26 mouse cellular contexts compared by ENCODE assay signal in genomic region chr10:79846553-79846952, GRCm38 (mm10). TPM values are rescaled to one million over a fixed set of nuclear protein-coding genes. Genes with fewer than 3 reads are reported as not detected.
DNase-seq lines count a peak whose midpoint lies in the region; ATAC-seq and TF ChIP-seq lines count a peak whose summit lies in the region.
"Had no signal": no experiment of that assay in that cellular context is flagged by ENCODE, and none has a peak within 500 bp of the region (broad histone marks: within the 10 kb centered on the region; RNA-seq: fewer than 3 reads in every experiment).

No protein-coding gene starts in this region.

- no peak for DNase-seq in hindbrain, embryonic 10.5 days (ENCODE audit: low spot score)
- no peak for DNase-seq in kidney, postnatal 36 days
- peak; percentile 75 for DNase-seq in kidney, postnatal 0 days (ENCODE audit: low spot score)
- no peak for DNase-seq in kidney, adult 18-20 months
- DNase-seq: adrenal gland, adult 8-10 months; adrenal gland, postnatal 14 days; adrenal gland, postnatal 36 days; B cell, adult 2 months; cerebellum, adult 11-12 months; cerebellum, adult 2 months; cerebellum, adult 9-10 months; cerebellum, postnatal 10 days; cerebellum, postnatal 36 days; embryo, embryonic 11 days; forebrain, postnatal 0 days had no signal

- 66% methylated on average over 5 of the region's 5 CpGs for WGBS in hindbrain, embryonic 10.5 days
- 74% methylated on average over 5 of the region's 5 CpGs for WGBS in hindbrain, embryonic 16.5 days
- 26% methylated on average over 5 of the region's 5 CpGs for WGBS in kidney, embryonic 15.5 days
- 32% methylated on average over 5 of the region's 5 CpGs for WGBS in kidney, postnatal 0 days

- no peak for ATAC-seq in hindbrain, embryonic 16.5 days
- peak; percentile 47 for ATAC-seq in kidney, embryonic 15.5 days (replicated peaks; ENCODE audit: low FRiP score)
- ATAC-seq in kidney, postnatal 0 days (replicated peaks; ENCODE audit: low FRiP score, low read depth) = no peak; the same call in 1 of the 2 replicates
- ATAC-seq: activated CD4-positive, CD25-positive, alpha-beta regulatory T cell, adult 4 months; CD4-positive, CD25-positive, alpha-beta regulatory T cell, adult 4 months; forebrain, embryonic 13.5 days; forebrain, embryonic 15.5 days; forebrain, postnatal 0 days; Patski had no signal

- H3K27ac ChIP-seq in hindbrain, embryonic 10.5 days = peak overlapping the region; percentile 23; the same call in 1 of the 2 replicates
- no peak overlapping the region for H3K27ac ChIP-seq in hindbrain, embryonic 16.5 days (ENCODE audit: low read depth, low read length)
- H3K27ac ChIP-seq in kidney, embryonic 15.5 days = peak overlapping the region; percentile 54
- H3K27ac ChIP-seq in kidney, postnatal 0 days = 0 out of 2 replicates have a peak overlapping the region, but pooled peaks have one; percentile 19
- H3K27ac ChIP-seq: embryonic facial prominence, embryonic 12.5 days; forebrain, embryonic 13.5 days; forebrain, embryonic 15.5 days had no signal

- H3K36me3 ChIP-seq in hindbrain, embryonic 10.5 days = 0 out of 2 replicates have a peak, but pooled peaks cover 9% of the 10 kb centered on the region
- H3K36me3 ChIP-seq in hindbrain, embryonic 16.5 days (ENCODE audit: control insufficient read depth, insufficient read depth, low read length) = no peaks in the 10 kb centered on the region
- no peaks in the 10 kb centered on the region for H3K36me3 ChIP-seq in kidney, embryonic 15.5 days
- H3K36me3 ChIP-seq in kidney, postnatal 0 days (ENCODE audit: insufficient read depth, low read length) = no peaks in the 10 kb centered on the region
- H3K36me3 ChIP-seq: embryonic facial prominence, embryonic 12.5 days; forebrain, embryonic 15.5 days had no signal

- peaks cover 36% of the 10 kb centered on the region for H3K4me1 ChIP-seq in hindbrain, embryonic 10.5 days (replicated peaks)
- H3K4me1 ChIP-seq in hindbrain, embryonic 16.5 days (ENCODE audit: control insufficient read depth, insufficient read depth, low read depth, low read length) = peaks cover 5% of the 10 kb centered on the region
- peaks cover 73% of the 10 kb centered on the region for H3K4me1 ChIP-seq in kidney, embryonic 15.5 days
- H3K4me1 ChIP-seq in kidney, postnatal 0 days (replicated peaks; ENCODE audit: insufficient read depth, low read length) = peaks cover 25% of the 10 kb centered on the region

- H3K27me3 ChIP-seq in hindbrain, embryonic 10.5 days (ENCODE audit: insufficient read depth, poor library complexity, severe bottlenecking) = no peaks in the 10 kb centered on the region
- H3K27me3 ChIP-seq in hindbrain, embryonic 16.5 days (replicated peaks; ENCODE audit: control insufficient read depth, insufficient read depth, low read length) = no peaks in the 10 kb centered on the region
- no peaks in the 10 kb centered on the region for H3K27me3 ChIP-seq in kidney, embryonic 15.5 days
- H3K27me3 ChIP-seq in kidney, postnatal 0 days (ENCODE audit: insufficient read depth, low read length) = no peaks in the 10 kb centered on the region
- H3K27me3 ChIP-seq: CH12.LX; embryonic facial prominence, embryonic 12.5 days; forebrain, embryonic 13.5 days; forebrain, embryonic 15.5 days; Patski had no signal

- no peaks in the 10 kb centered on the region for H3K9me3 ChIP-seq in hindbrain, embryonic 10.5 days
- no peaks in the 10 kb centered on the region for H3K9me3 ChIP-seq in hindbrain, embryonic 16.5 days (ENCODE audit: control insufficient read depth, low read length)
- H3K9me3 ChIP-seq in kidney, embryonic 15.5 days (replicated peaks) = no peaks in the 10 kb centered on the region
- H3K9me3 ChIP-seq in kidney, postnatal 0 days (replicated peaks; ENCODE audit: low read length) = no peaks in the 10 kb centered on the region
- H3K9me3 ChIP-seq: embryonic facial prominence, embryonic 12.5 days; forebrain, embryonic 13.5 days; forebrain, embryonic 15.5 days; G1E had no signal

- H3K4me2 ChIP-seq in hindbrain, embryonic 16.5 days (ENCODE audit: low read length) = no peak overlapping the region
- no peak overlapping the region for H3K4me2 ChIP-seq in kidney, embryonic 15.5 days
- no peak overlapping the region for H3K4me2 ChIP-seq in kidney, postnatal 0 days (ENCODE audit: low read length)
- H3K4me2 ChIP-seq: embryonic facial prominence, embryonic 12.5 days; forebrain, embryonic 13.5 days; forebrain, embryonic 15.5 days had no signal

- no peak overlapping the region for H3K4me3 ChIP-seq in hindbrain, embryonic 10.5 days
- H3K4me3 ChIP-seq in hindbrain, embryonic 16.5 days (ENCODE audit: low read length) = no peak overlapping the region
- H3K4me3 ChIP-seq in kidney, embryonic 15.5 days (replicated peaks) = no peak overlapping the region
- no peak overlapping the region for H3K4me3 ChIP-seq in kidney, postnatal 0 days (replicated peaks; ENCODE audit: low read depth, low read length)
- H3K4me3 ChIP-seq: embryonic facial prominence, embryonic 12.5 days; forebrain, embryonic 13.5 days; forebrain, embryonic 15.5 days had no signal

- no peak overlapping the region for H3K9ac ChIP-seq in hindbrain, embryonic 16.5 days (ENCODE audit: low read depth, low read length)
- H3K9ac ChIP-seq in kidney, embryonic 15.5 days = no peak overlapping the region
- H3K9ac ChIP-seq in kidney, postnatal 0 days (ENCODE audit: low read depth, low read length) = no peak overlapping the region
- H3K9ac ChIP-seq: embryonic facial prominence, embryonic 12.5 days; forebrain, embryonic 13.5 days; forebrain, embryonic 15.5 days; forebrain, postnatal 0 days had no signal

- no peak for TF ChIP-seq CTCF in kidney, postnatal 0 days (IDR thresholded peaks at IDR 0.05; ENCODE audit: low read depth)

RNA-seq across cellular contexts. Expression of gene Ptbp1, which starts 7.7 kb away (rescaled TPM):
- polyA plus RNA-seq in hindbrain, embryonic 10.5 days (2016; fragmentation: Nextera tagmentation; extraction: Ambion mirVana) = 288 and 338 TPM in 2 replicates
- polyA plus RNA-seq in hindbrain, embryonic 16.5 days (2015; fragmentation: Nextera tagmentation; extraction: Ambion mirVana) = 61.2 and 79.2 TPM in 2 replicates
- polyA plus RNA-seq in kidney, embryonic 15.5 days (2015; fragmentation: Nextera tagmentation; extraction: Ambion mirVana) = 398 and 438 TPM in 2 replicates
- 220 and 238 TPM in 2 replicates for polyA plus RNA-seq in kidney, postnatal 0 days (2015; fragmentation: Nextera tagmentation; extraction: Ambion mirVana)

RNA-seq across cellular contexts. Expression of gene Misp, which starts 25.8 kb away (rescaled TPM):
- polyA plus RNA-seq in hindbrain, embryonic 10.5 days (2016; fragmentation: Nextera tagmentation; extraction: Ambion mirVana) = 1.0 and 2.4 TPM in 2 replicates
- 0.46 and 0.59 TPM in 2 replicates for polyA plus RNA-seq in hindbrain, embryonic 16.5 days (2015; fragmentation: Nextera tagmentation; extraction: Ambion mirVana)
- polyA plus RNA-seq in kidney, embryonic 15.5 days (2015; fragmentation: Nextera tagmentation; extraction: Ambion mirVana) = 14.9 and 15.2 TPM in 2 replicates
- polyA plus RNA-seq in kidney, postnatal 0 days (2015; fragmentation: Nextera tagmentation; extraction: Ambion mirVana) = 24.5 and 24.8 TPM in 2 replicates
- polyA plus RNA-seq: activated CD4-positive, CD25-positive, alpha-beta regulatory T cell, adult 4 months; G1E had no signal

RNA-seq across cellular contexts. Expression of gene Prtn3, which starts 27.7 kb away (rescaled TPM):
- 10.0 and 15.1 TPM in 2 replicates for polyA plus RNA-seq in hindbrain, embryonic 10.5 days (2016; fragmentation: Nextera tagmentation; extraction: Ambion mirVana)
- polyA plus RNA-seq in hindbrain, embryonic 16.5 days (2015; fragmentation: Nextera tagmentation; extraction: Ambion mirVana) = 10.4 and 11.2 TPM in 2 replicates
- 7.4 and 8.3 TPM in 2 replicates for polyA plus RNA-seq in kidney, embryonic 15.5 days (2015; fragmentation: Nextera tagmentation; extraction: Ambion mirVana)
- polyA plus RNA-seq in kidney, postnatal 0 days (2015; fragmentation: Nextera tagmentation; extraction: Ambion mirVana) = 6.5 and 7.9 TPM in 2 replicates
- polyA plus RNA-seq: activated CD4-positive, CD25-positive, alpha-beta regulatory T cell, adult 4 months; CD4-positive, CD25-positive, alpha-beta regulatory T cell, adult 4 months had no signal

RNA-seq across cellular contexts. Expression of gene Plppr3, which starts 27.9 kb away (rescaled TPM):
- 122 and 205 TPM in 2 replicates for polyA plus RNA-seq in hindbrain, embryonic 10.5 days (2016; fragmentation: Nextera tagmentation; extraction: Ambion mirVana)
- 387 and 426 TPM in 2 replicates for polyA plus RNA-seq in hindbrain, embryonic 16.5 days (2015; fragmentation: Nextera tagmentation; extraction: Ambion mirVana)
- 62.1 and 74.5 TPM in 2 replicates for polyA plus RNA-seq in kidney, embryonic 15.5 days (2015; fragmentation: Nextera tagmentation; extraction: Ambion mirVana)
- polyA plus RNA-seq in kidney, postnatal 0 days (2015; fragmentation: Nextera tagmentation; extraction: Ambion mirVana) = 37.0 and 41.5 TPM in 2 replicates

RNA-seq across cellular contexts. Expression of gene Elane, which starts 39.5 kb away (rescaled TPM):
- polyA plus RNA-seq in hindbrain, embryonic 10.5 days (2016; fragmentation: Nextera tagmentation; extraction: Ambion mirVana) = not detected in 2 replicates
- 0.26 and 0.32 TPM in 2 replicates for polyA plus RNA-seq in hindbrain, embryonic 16.5 days (2015; fragmentation: Nextera tagmentation; extraction: Ambion mirVana)
- 2.6 and 3.4 TPM in 2 replicates for polyA plus RNA-seq in kidney, embryonic 15.5 days (2015; fragmentation: Nextera tagmentation; extraction: Ambion mirVana)
- polyA plus RNA-seq in kidney, postnatal 0 days (2015; fragmentation: Nextera tagmentation; extraction: Ambion mirVana) = 0.14 TPM in 1 of 2 replicates, not detected in the other
- polyA plus RNA-seq: activated CD4-positive, CD25-positive, alpha-beta regulatory T cell, adult 4 months; CD4-positive, CD25-positive, alpha-beta regulatory T cell, adult 4 months; forebrain, embryonic 11.5 days; forebrain, embryonic 13.5 days; forebrain, embryonic 15.5 days; forebrain, postnatal 0 days; Patski had no signal
